Mouse (Mus musculus): ENCODE measurements around the gene Crx. TPM values are rescaled to one million over a fixed set of nuclear protein-coding genes. Genes with fewer than 3 reads are reported as not detected.

The Crx gene
- polyA plus RNA-seq, 1 experiment from 2014 or later: not detected

GRCm38 (mm10) chr7:15914751-15915150 is 35.0 kb upstream of the Crx start:
- peaks cover 23% of the 10 kb centered on the region; the same call in 1 of the 2 replicates for H3K36me3 ChIP-seq (ENCODE audit: control insufficient read depth, insufficient read depth, low read length)
- 71% methylated on average over 2 of the region's 2 CpGs for WGBS
- ATAC-seq (ENCODE audit: low FRiP score, low TSS enrichment): no peak
- no peak overlapping the region for H3K9ac ChIP-seq (ENCODE audit: low read depth, low read length)
- H3K4me3 ChIP-seq (ENCODE audit: low read length): no peak overlapping the region
- no peak overlapping the region for H3K27ac ChIP-seq (ENCODE audit: low read depth, low read length)
- H3K27me3 ChIP-seq (ENCODE audit: control insufficient read depth, insufficient read depth, low read length): no peaks in the 10 kb centered on the region
- no peaks in the 10 kb centered on the region for H3K4me1 ChIP-seq (ENCODE audit: control insufficient read depth, insufficient read depth, low read length)
- no peaks in the 10 kb centered on the region for H3K9me3 ChIP-seq (ENCODE audit: control insufficient read depth, low read length)
- H3K4me2 ChIP-seq (replicated peaks; ENCODE audit: low read depth, low read length): no peak overlapping the region

GRCm38 (mm10) chr7:15914252-15914651 is 34.5 kb upstream of the Crx start:
- whole genome bisulfite sequencing: 37% methylated on average over 2 of the region's 2 CpGs
- Histone ChIP-seq H3K9me3 (ENCODE audit: control insufficient read depth, low read length) (no peaks in the 10 kb centered on the region), H3K4me2 (replicated peaks; ENCODE audit: low read depth, low read length) (no peak overlapping the region), H3K4me1 (ENCODE audit: control insufficient read depth, insufficient read depth, low read length) (no peaks in the 10 kb centered on the region), H3K4me3 (ENCODE audit: low read length) (no peak overlapping the region), H3K27ac (ENCODE audit: low read depth, low read length) (no peak overlapping the region), H3K9ac (ENCODE audit: low read depth, low read length) (no peak overlapping the region), H3K27me3 (ENCODE audit: control insufficient read depth, insufficient read depth, low read length) (no peaks in the 10 kb centered on the region), H3K36me3 (ENCODE audit: control insufficient read depth, insufficient read depth, low read length) (peaks cover 18% of the 10 kb centered on the region; the same call in 1 of the 2 replicates)
- ATAC-seq (ENCODE audit: low FRiP score, low TSS enrichment): no peak

GRCm38 (mm10) chr7:15912183-15912582 is 32.4 kb upstream of the Crx start:
- Histone ChIP-seq H3K4me2 (replicated peaks; ENCODE audit: low read depth, low read length) (no peak overlapping the region), H3K9me3 (ENCODE audit: control insufficient read depth, low read length) (no peaks in the 10 kb centered on the region), H3K27me3 (ENCODE audit: control insufficient read depth, insufficient read depth, low read length) (no peaks in the 10 kb centered on the region), H3K9ac (ENCODE audit: low read depth, low read length) (no peak overlapping the region), H3K4me3 (ENCODE audit: low read length) (no peak overlapping the region), H3K27ac (ENCODE audit: low read depth, low read length) (no peak overlapping the region), H3K4me1 (ENCODE audit: control insufficient read depth, insufficient read depth, low read length) (no peaks in the 10 kb centered on the region), H3K36me3 (ENCODE audit: control insufficient read depth, insufficient read depth, low read length) (peaks cover 5% of the 10 kb centered on the region; the same call in 1 of the 2 replicates)
- peak; percentile 73 for ATAC-seq (ENCODE audit: low FRiP score, low TSS enrichment)
- WGBS: 1% methylated on average over 4 of the region's 4 CpGs

GRCm38 (mm10) chr7:15910521-15910920 is 30.8 kb upstream of the Crx start:
- H3K27ac ChIP-seq (ENCODE audit: low read depth, low read length): no peak overlapping the region
- H3K4me3 ChIP-seq (ENCODE audit: low read length): no peak overlapping the region
- ATAC-seq (ENCODE audit: low FRiP score, low TSS enrichment): no peak
- H3K4me1 ChIP-seq (ENCODE audit: control insufficient read depth, insufficient read depth, low read length): no peaks in the 10 kb centered on the region
- no peaks in the 10 kb centered on the region for H3K36me3 ChIP-seq (ENCODE audit: control insufficient read depth, insufficient read depth, low read length)
- no peak overlapping the region for H3K9ac ChIP-seq (ENCODE audit: low read depth, low read length)
- 74% methylated on average over 5 of the region's 5 CpGs for WGBS
- H3K27me3 ChIP-seq (ENCODE audit: control insufficient read depth, insufficient read depth, low read length): no peaks in the 10 kb centered on the region
- H3K4me2 ChIP-seq (replicated peaks; ENCODE audit: low read depth, low read length): no peak overlapping the region
- no peaks in the 10 kb centered on the region for H3K9me3 ChIP-seq (ENCODE audit: control insufficient read depth, low read length)

GRCm38 (mm10) chr7:15907971-15908590 is 28.3 kb upstream of the Crx start:
- Histone ChIP-seq H3K4me3 (ENCODE audit: low read length) (no peak overlapping the region), H3K36me3 (ENCODE audit: control insufficient read depth, insufficient read depth, low read length) (no peaks in the 10 kb centered on the region), H3K4me2 (replicated peaks; ENCODE audit: low read depth, low read length) (no peak overlapping the region), H3K27me3 (ENCODE audit: control insufficient read depth, insufficient read depth, low read length) (no peaks in the 10 kb centered on the region), H3K9me3 (ENCODE audit: control insufficient read depth, low read length) (no peaks in the 10 kb centered on the region), H3K27ac (ENCODE audit: low read depth, low read length) (no peak overlapping the region), H3K9ac (ENCODE audit: low read depth, low read length) (no peak overlapping the region), H3K4me1 (ENCODE audit: control insufficient read depth, insufficient read depth, low read length) (no peaks in the 10 kb centered on the region)
- no peak for ATAC-seq (ENCODE audit: low FRiP score, low TSS enrichment)
- WGBS: 76% methylated on average over 8 of the region's 8 CpGs

- Histone ChIP-seq H3K4me1 (ENCODE audit: control insufficient read depth, insufficient read depth, low read length) (no peaks in the 10 kb centered on the region), H3K27me3 (ENCODE audit: control insufficient read depth, insufficient read depth, low read length) (no peaks in the 10 kb centered on the region), H3K36me3 (ENCODE audit: control insufficient read depth, insufficient read depth, low read length) (no peaks in the 10 kb centered on the region), H3K4me3 (ENCODE audit: low read length) (no peak overlapping the region), H3K4me2 (replicated peaks; ENCODE audit: low read depth, low read length) (no peak overlapping the region), H3K9me3 (ENCODE audit: control insufficient read depth, low read length) (no peaks in the 10 kb centered on the region), H3K9ac (ENCODE audit: low read depth, low read length) (no peak overlapping the region), H3K27ac (ENCODE audit: low read depth, low read length) (no peak overlapping the region)
- 76% methylated on average over 1 of the region's 1 CpGs for WGBS
- ATAC-seq (ENCODE audit: low FRiP score, low TSS enrichment): no peak
Observed at GRCm38 (mm10) chr7:15906602-15907001, 26.8 kb upstream of the Crx start.

- 86% methylated on average over 7 of the region's 7 CpGs for WGBS
- Histone ChIP-seq H3K36me3 (ENCODE audit: control insufficient read depth, insufficient read depth, low read length) (no peaks in the 10 kb centered on the region), H3K4me1 (ENCODE audit: control insufficient read depth, insufficient read depth, low read length) (no peaks in the 10 kb centered on the region), H3K27ac (ENCODE audit: low read depth, low read length) (no peak overlapping the region), H3K27me3 (ENCODE audit: control insufficient read depth, insufficient read depth, low read length) (no peaks in the 10 kb centered on the region), H3K9me3 (ENCODE audit: control insufficient read depth, low read length) (no peaks in the 10 kb centered on the region), H3K4me2 (replicated peaks; ENCODE audit: low read depth, low read length) (no peak overlapping the region), H3K4me3 (ENCODE audit: low read length) (no peak overlapping the region), H3K9ac (ENCODE audit: low read depth, low read length) (no peak overlapping the region)
- no peak for ATAC-seq (ENCODE audit: low FRiP score, low TSS enrichment)
Observed at GRCm38 (mm10) chr7:15905861-15906260, 26.1 kb upstream of the Crx start.

GRCm38 (mm10) chr7:15901366-15902048 is 21.7 kb upstream of the Crx start:
- Histone ChIP-seq H3K36me3 (ENCODE audit: control insufficient read depth, insufficient read depth, low read length) (no peaks in the 10 kb centered on the region), H3K9ac (ENCODE audit: low read depth, low read length) (no peak overlapping the region), H3K4me1 (ENCODE audit: control insufficient read depth, insufficient read depth, low read length) (no peaks in the 10 kb centered on the region), H3K9me3 (ENCODE audit: control insufficient read depth, low read length) (no peaks in the 10 kb centered on the region), H3K4me2 (replicated peaks; ENCODE audit: low read depth, low read length) (no peak overlapping the region), H3K27ac (ENCODE audit: low read depth, low read length) (no peak overlapping the region), H3K27me3 (ENCODE audit: control insufficient read depth, insufficient read depth, low read length) (no peaks in the 10 kb centered on the region), H3K4me3 (ENCODE audit: low read length) (no peak overlapping the region)
- WGBS: 83% methylated on average over 9 of the region's 9 CpGs
- ATAC-seq (ENCODE audit: low FRiP score, low TSS enrichment): no peak

- ATAC-seq (ENCODE audit: low FRiP score, low TSS enrichment): no peak
- Histone ChIP-seq H3K27me3 (ENCODE audit: control insufficient read depth, insufficient read depth, low read length) (no peaks in the 10 kb centered on the region), H3K4me3 (ENCODE audit: low read length) (no peak overlapping the region), H3K36me3 (ENCODE audit: control insufficient read depth, insufficient read depth, low read length) (no peaks in the 10 kb centered on the region), H3K4me2 (replicated peaks; ENCODE audit: low read depth, low read length) (no peak overlapping the region), H3K9me3 (ENCODE audit: control insufficient read depth, low read length) (no peaks in the 10 kb centered on the region), H3K9ac (ENCODE audit: low read depth, low read length) (no peak overlapping the region), H3K4me1 (ENCODE audit: control insufficient read depth, insufficient read depth, low read length) (no peaks in the 10 kb centered on the region), H3K27ac (ENCODE audit: low read depth, low read length) (no peak overlapping the region)
- WGBS: 74% methylated on average over 1 of the region's 1 CpGs
Observed at GRCm38 (mm10) chr7:15894251-15894650, 14.5 kb upstream of the Crx start.

All from kidney, embryonic 14.5 days (tissue).